ENCODE assay signal across 8 mouse cellular contexts in genomic region chr17:26089905-26090632, GRCm38 (mm10). TPM values are rescaled to one million over a fixed set of nuclear protein-coding genes. Genes with fewer than 3 reads are reported as not detected.
DNase-seq lines count a peak whose midpoint lies in the region; ATAC-seq lines count a peak whose summit lies in the region.

TSS of gene Decr2 (minus strand) at chr17:26090337.

- DNase-seq in adipocyte (ENCODE audit: low spot score), result peak; percentile 97
- peak; percentile 91 for DNase-seq in embryo, embryonic 10 days (ENCODE audit: low spot score)
- DNase-seq in gastrocnemius, postnatal 10 days, result peak; percentile 86
- DNase-seq in induced T-regulatory cell, adult 2 months (ENCODE audit: low read depth), result peak; percentile 94
- peak; percentile 69 to 91 for DNase-seq in left cerebral cortex, adult 9 months (ENCODE audit: low spot score in 2 of 2)
- DNase-seq in right cerebral cortex, postnatal 14 days, result peak; percentile 87
- peak; percentile 84 to 92 for DNase-seq in urinary bladder, postnatal 36 days (ENCODE audit: low spot score in 2 of 2)

- ATAC-seq in megakaryocyte progenitor cell, adult 5-6 weeks (replicated peaks; ENCODE audit: poor library complexity), result peak; percentile 85

RNA-seq across cellular contexts. Expression of gene Decr2, which starts in this region (rescaled TPM):
- 1 to 10 TPM; 5.6 to 6.1 TPM for total RNA-seq in gastrocnemius, postnatal 10 days (2021)
- total RNA-seq in megakaryocyte progenitor cell, adult 5-6 weeks (2015), result 2.9 and 5.3 TPM in 2 replicates
- 10.1 and 11.7 TPM in 2 replicates for total RNA-seq in megakaryocyte progenitor cell, adult 5-6 weeks (2017)

Comparison
In these comparisons a context has a peak if more than half of its experiments do, and no peak if none do; other contexts are left out.
1. Peak in every context shown above with its lines: DNase-seq and ATAC-seq.